Mouse (Mus musculus): Measurements from ENCODE around the gene Gm960. TPM values are rescaled to one million over a fixed set of nuclear protein-coding genes. Genes with fewer than 3 reads are reported as not detected.
A peak's percentile ranks its signal among the peaks of the same experiment; 100 is the strongest.

Gm960 gene
- polyA plus RNA-seq, 1 experiment from 2014 or later, result 7.2 TPM

- H3K9ac ChIP-seq (replicated peaks), result no peak overlapping the region
- no peaks in the 10 kb centered on the region for H3K27me3 ChIP-seq (replicated peaks)
- ATAC-seq (ENCODE audit: low FRiP score), result no peak
Measured at GRCm38 (mm10) chr19:4666815-4667214, 31.7 kb downstream of the Gm960 start.

DNA sequence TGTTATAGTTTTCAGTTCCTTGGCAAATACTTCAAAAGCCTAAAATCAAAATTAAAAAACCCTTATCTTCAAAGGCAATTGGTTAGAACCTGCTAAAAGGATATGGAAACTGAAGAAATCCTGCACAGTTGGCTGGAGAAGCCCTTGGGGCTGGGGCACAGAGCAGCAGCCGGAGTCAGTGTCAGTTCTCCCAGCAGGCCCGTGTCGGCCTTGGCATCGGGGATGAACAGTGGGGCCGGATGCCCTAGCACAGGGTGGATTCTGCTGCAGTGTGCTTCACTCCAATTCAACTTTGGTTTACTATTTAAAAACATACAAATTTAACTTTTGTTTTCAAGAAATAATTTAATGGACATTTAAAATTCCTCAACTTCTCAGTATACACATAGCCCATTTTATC, 40.3 kb downstream of the Gm960 start:
- no peak overlapping the region for H3K9ac ChIP-seq (replicated peaks)
- no peak overlapping the region for H3K27ac ChIP-seq (replicated peaks)
- H3K4me3 ChIP-seq (replicated peaks), result no peak overlapping the region
- H3K27me3 ChIP-seq (replicated peaks), result no peaks in the 10 kb centered on the region
- no peaks in the 10 kb centered on the region for H3K4me1 ChIP-seq
- no peak for ATAC-seq (ENCODE audit: low FRiP score)
- H3K9me3 ChIP-seq (replicated peaks), result no peaks in the 10 kb centered on the region
- no peak overlapping the region for H3K4me2 ChIP-seq
- WGBS, result 94% methylated on average over 5 of the region's 5 CpGs
- no peaks in the 10 kb centered on the region for H3K36me3 ChIP-seq

More at GRCm38 (mm10) chr19:4666815-4667214, 31.7 kb downstream of the Gm960 start:
- Histone ChIP-seq H3K36me3 (no peaks in the 10 kb centered on the region), H3K4me2 (no peak overlapping the region), H3K4me3 (replicated peaks) (no peak overlapping the region), H3K27ac (replicated peaks) (no peak overlapping the region), H3K4me1 (no peaks in the 10 kb centered on the region), H3K9me3 (replicated peaks) (no peaks in the 10 kb centered on the region)

DNA sequence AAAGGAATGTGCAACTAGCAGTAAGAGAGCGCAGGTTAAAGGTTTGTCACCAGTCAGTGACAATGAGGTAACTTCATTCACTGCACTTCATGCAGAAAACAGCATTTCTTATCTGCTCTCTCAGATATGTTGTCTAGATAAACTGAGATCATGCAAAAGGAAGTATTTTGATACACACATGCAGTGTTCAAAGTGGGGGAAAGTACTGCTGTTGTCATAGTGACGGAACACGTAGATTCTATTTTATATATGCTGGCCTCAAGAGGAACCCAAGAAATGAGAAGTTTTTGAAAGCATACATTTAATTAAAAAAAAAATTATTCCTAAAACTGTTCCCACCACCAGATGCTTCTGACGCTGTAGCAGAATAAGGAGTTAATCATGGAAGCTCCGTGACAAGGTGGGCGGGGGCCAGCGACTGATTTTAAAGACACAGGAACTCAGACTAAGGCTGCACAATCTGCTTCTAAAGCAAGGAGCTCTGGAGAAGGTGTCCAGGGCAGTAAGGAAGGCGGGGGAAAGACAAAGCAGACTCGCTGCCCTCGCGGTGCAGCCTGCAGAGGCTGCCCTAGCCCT, 51.5 kb downstream of the Gm960 start:
- H3K4me1 ChIP-seq, result no peaks in the 10 kb centered on the region; the same call in 1 of the 2 replicates
- H3K27ac ChIP-seq (replicated peaks), result no peak overlapping the region
- no peak overlapping the region for H3K9ac ChIP-seq (replicated peaks)
- no peaks in the 10 kb centered on the region for H3K9me3 ChIP-seq (replicated peaks)
- no peak overlapping the region for H3K4me2 ChIP-seq
- no peaks in the 10 kb centered on the region for H3K36me3 ChIP-seq
- no peak overlapping the region for H3K4me3 ChIP-seq (replicated peaks)
- no peak for ATAC-seq (ENCODE audit: low FRiP score)
- no peaks in the 10 kb centered on the region for H3K27me3 ChIP-seq (replicated peaks)
- WGBS, result 75% methylated on average over 11 of the region's 11 CpGs

GRCm38 (mm10) chr19:4644271-4644670, 54.2 kb downstream of the Gm960 start:
- H3K4me2 ChIP-seq, result no peak overlapping the region
- no peaks in the 10 kb centered on the region for H3K27me3 ChIP-seq (replicated peaks)
- H3K9ac ChIP-seq (replicated peaks), result no peak overlapping the region
- no peak overlapping the region for H3K4me3 ChIP-seq (replicated peaks)
- no peak overlapping the region for H3K27ac ChIP-seq (replicated peaks)
- H3K9me3 ChIP-seq (replicated peaks), result no peaks in the 10 kb centered on the region
- H3K36me3 ChIP-seq, result no peaks in the 10 kb centered on the region
- ATAC-seq (ENCODE audit: low FRiP score), result no peak
- WGBS, result 44% methylated on average over 10 of the region's 10 CpGs
- no peaks in the 10 kb centered on the region; the same call in 1 of the 2 replicates for H3K4me1 ChIP-seq

GRCm38 (mm10) chr19:4635986-4636385, 62.5 kb downstream of the Gm960 start:
- Histone ChIP-seq H3K4me3 (replicated peaks) (no peak overlapping the region), H3K4me2 (no peak overlapping the region), H3K4me1 (no peaks in the 10 kb centered on the region), H3K9ac (replicated peaks) (no peak overlapping the region), H3K9me3 (replicated peaks) (no peaks in the 10 kb centered on the region), H3K36me3 (no peaks in the 10 kb centered on the region), H3K27me3 (replicated peaks) (no peaks in the 10 kb centered on the region), H3K27ac (replicated peaks) (no peak overlapping the region)
- ATAC-seq (ENCODE audit: low FRiP score), result no peak
- 71% methylated on average over 4 of the region's 4 CpGs for WGBS

DNA sequence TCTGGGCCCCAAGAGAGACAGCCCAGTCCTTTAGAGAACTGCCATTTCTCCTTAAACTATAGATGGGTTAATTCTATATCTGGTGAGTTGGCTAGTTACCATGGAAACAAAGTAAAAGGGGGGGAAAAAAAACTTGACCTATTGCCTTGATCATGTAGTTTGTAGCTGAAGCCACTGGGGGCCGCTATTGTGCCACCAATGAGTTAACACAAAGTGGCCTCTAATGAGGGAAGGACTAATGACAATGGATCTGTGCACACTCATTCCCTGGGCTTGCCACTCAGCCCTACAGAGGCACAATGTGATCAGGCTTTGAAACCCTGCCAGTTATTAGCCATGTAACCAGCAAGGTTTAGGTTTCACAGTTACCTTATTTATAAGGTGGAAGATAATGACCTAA, 69.6 kb downstream of the Gm960 start:
- H3K4me1 ChIP-seq, result peaks cover 42% of the 10 kb centered on the region
- WGBS, result 0% methylated on average over 1 of the region's 1 CpGs
- H3K4me2 ChIP-seq, result no peak overlapping the region
- H3K27ac ChIP-seq (replicated peaks), result peak overlapping the region; percentile 69
- H3K9ac ChIP-seq (replicated peaks), result no peak overlapping the region
- H3K36me3 ChIP-seq, result 0 out of 2 replicates have a peak, but pooled peaks cover 3% of the 10 kb centered on the region
- no peak for ATAC-seq (ENCODE audit: low FRiP score)
- no peak overlapping the region for H3K4me3 ChIP-seq (replicated peaks)
- H3K27me3 ChIP-seq (replicated peaks), result no peaks in the 10 kb centered on the region
- H3K9me3 ChIP-seq (replicated peaks), result no peaks in the 10 kb centered on the region

- Histone ChIP-seq H3K27ac (replicated peaks) (peak overlapping the region; percentile 96), H3K27me3 (replicated peaks) (no peaks in the 10 kb centered on the region), H3K4me1 (peaks cover 47% of the 10 kb centered on the region), H3K4me3 (replicated peaks) (peak overlapping the region; percentile 92), H3K4me2 (peak overlapping the region; percentile 90), H3K36me3 (peaks cover 26% of the 10 kb centered on the region), H3K9ac (replicated peaks) (peak overlapping the region; percentile 76), H3K9me3 (replicated peaks) (no peaks in the 10 kb centered on the region)
- peak; percentile 62 for ATAC-seq (ENCODE audit: low FRiP score)
- WGBS, result 2% methylated on average over 35 of the region's 35 CpGs
Measured at GRCm38 (mm10) chr19:4625829-4626535, 72.5 kb downstream of the Gm960 start.

DNA sequence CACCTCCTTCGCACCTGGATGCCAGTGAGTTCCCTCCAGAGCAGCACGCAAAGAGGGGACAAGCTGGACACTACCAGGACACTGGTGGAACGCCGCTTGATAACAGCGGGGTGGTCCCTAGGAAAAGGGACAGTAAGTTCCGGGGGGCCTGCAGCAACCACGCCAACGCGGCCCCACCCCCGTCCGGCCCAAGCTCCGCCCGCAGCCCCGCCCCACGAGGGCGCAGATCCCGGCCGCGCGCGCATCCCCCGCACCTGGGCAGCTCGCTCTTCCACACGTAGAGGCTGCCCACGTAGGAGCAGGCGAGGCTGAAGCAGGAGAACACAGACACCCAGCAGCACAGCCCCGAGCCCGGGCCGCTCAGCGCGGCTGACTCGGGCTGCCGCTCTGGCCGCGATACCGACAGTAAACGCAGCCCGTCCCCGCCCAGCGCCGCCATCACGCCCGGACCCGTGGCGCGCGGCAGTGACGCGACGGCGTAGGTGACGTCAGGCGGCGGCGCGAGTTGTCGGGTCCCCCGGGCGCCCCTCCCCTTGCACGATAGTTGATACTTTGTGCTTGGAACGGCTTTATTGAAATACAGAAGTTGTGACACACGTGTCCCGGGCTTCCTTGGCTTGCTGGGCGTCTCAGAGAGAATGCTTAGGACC, 73.2 kb downstream of the Gm960 start, which contains the start of gene Rce1:
Gene Rce1 (minus strand): TSS at position 463 of the 650 bp plus-strand sequence.
- Histone ChIP-seq H3K4me1 (peaks cover 47% of the 10 kb centered on the region), H3K27me3 (replicated peaks) (no peaks in the 10 kb centered on the region), H3K27ac (replicated peaks) (peak within 1 kb of the TSS; percentile 96), H3K4me3 (replicated peaks) (peak within 1 kb of the TSS; percentile 92), H3K9ac (replicated peaks) (peak within 1 kb of the TSS; percentile 76), H3K4me2 (peak within 1 kb of the TSS; percentile 90), H3K36me3 (peaks cover 33% of the 10 kb centered on the region), H3K9me3 (replicated peaks) (no peaks in the 10 kb centered on the region)
- peak; percentile 90 for ATAC-seq (ENCODE audit: low FRiP score)
- under 1% methylated on average over 64 of the region's 64 CpGs for whole genome bisulfite sequencing

- peaks cover 34% of the 10 kb centered on the region for H3K36me3 ChIP-seq
- H3K4me1 ChIP-seq, result peaks cover 47% of the 10 kb centered on the region
- peak overlapping the region; percentile 90 for H3K4me2 ChIP-seq
- ATAC-seq (ENCODE audit: low FRiP score), result no peak
- 36% methylated on average over 4 of the region's 4 CpGs for WGBS
- no peaks in the 10 kb centered on the region for H3K27me3 ChIP-seq (replicated peaks)
- peak overlapping the region; percentile 76 for H3K9ac ChIP-seq (replicated peaks)
- H3K9me3 ChIP-seq (replicated peaks), result no peaks in the 10 kb centered on the region
- peak overlapping the region; percentile 96 for H3K27ac ChIP-seq (replicated peaks)
- H3K4me3 ChIP-seq (replicated peaks), result peak overlapping the region; percentile 92
Measured at GRCm38 (mm10) chr19:4624406-4625178, 73.9 kb downstream of the Gm960 start.

- Histone ChIP-seq H3K9me3 (replicated peaks) (no peaks in the 10 kb centered on the region), H3K27ac (replicated peaks) (no peak overlapping the region), H3K36me3 (peaks cover 34% of the 10 kb centered on the region), H3K4me2 (peak overlapping the region; percentile 90; the same call in 1 of the 2 replicates), H3K9ac (replicated peaks) (no peak overlapping the region), H3K27me3 (replicated peaks) (no peaks in the 10 kb centered on the region), H3K4me3 (replicated peaks) (no peak overlapping the region), H3K4me1 (peaks cover 44% of the 10 kb centered on the region)
- no peak for ATAC-seq (ENCODE audit: low FRiP score)
- 93% methylated on average over 12 of the region's 12 CpGs for WGBS
Measured at GRCm38 (mm10) chr19:4624006-4624405, 74.5 kb downstream of the Gm960 start.

GRCm38 (mm10) chr19:4623419-4623818, 75.0 kb downstream of the Gm960 start:
- H3K27ac ChIP-seq (replicated peaks), result no peak overlapping the region
- no peak overlapping the region for H3K4me3 ChIP-seq (replicated peaks)
- H3K9me3 ChIP-seq (replicated peaks), result no peaks in the 10 kb centered on the region
- H3K4me1 ChIP-seq, result peaks cover 38% of the 10 kb centered on the region
- H3K36me3 ChIP-seq, result peaks cover 34% of the 10 kb centered on the region
- ATAC-seq (ENCODE audit: low FRiP score), result no peak
- no peak overlapping the region for H3K9ac ChIP-seq (replicated peaks)
- H3K4me2 ChIP-seq, result no peak overlapping the region
- no peaks in the 10 kb centered on the region for H3K27me3 ChIP-seq (replicated peaks)
- 90% methylated on average over 9 of the region's 9 CpGs for WGBS
